Mouse (Mus musculus) left cerebral cortex, postnatal 25 days (tissue): Measurements from ENCODE around the gene Noxa1. TPM values are rescaled to one million over a fixed set of nuclear protein-coding genes. Genes with fewer than 3 reads are reported as not detected.
A peak's percentile ranks its signal among the peaks of the same experiment; 100 is the strongest.

Source experiments
- DNase-seq, 2 experiments: peaks; one replicate each; pipeline ENCODE4 v3.0.0; 2022; ENCODE audit warnings: low spot score in 2 of 2, mixed read lengths in 1 of 2
- intact Hi-C: fragments of 180-260 bp; cut with DNase I; formaldehyde crosslinking; loops from one replicate; pipeline ENCODE4 v1.15.1; 2025
- total RNA-seq, 2 experiments: library from RNA; stranded (reverse); gene quantifications; 2 replicates each; pipeline ENCODE4 v1.2.3; 2021

Gene Noxa1
- total RNA-seq, 2 experiments from 2014 or later: not detected

GRCm38 (mm10) chr2:25104122-25104521 is 9.2 kb upstream of the Noxa1 start:
- DNase-seq: peak in 1 of 2 experiments; percentile 28
- intact Hi-C loops: no loop called here

- intact Hi-C loops: loop anchor here (2.0 to 5.0 kb wide), 3 partner anchors 43 to 85 kb away; no protein-coding TSS in a partner anchor
- DNase-seq: no peak
Measured at GRCm38 (mm10) chr2:25099703-25100102, 4.8 kb upstream of the Noxa1 start.

GRCm38 (mm10) chr2:25098956-25099355 is 4.0 kb upstream of the Noxa1 start:
- peak; percentile 12 to 20 for DNase-seq
- intact Hi-C loops: loop anchor here (2.0 to 5.0 kb wide), 3 partner anchors 43 to 86 kb away; no protein-coding TSS in a partner anchor

GRCm38 (mm10) chr2:25098005-25098615 is 3.2 kb upstream of the Noxa1 start:
- DNase-seq: peak; percentile 8 to 18
- intact Hi-C loops: loop anchor here (2.0 to 5.0 kb wide), 3 partner anchors 44 to 87 kb away; no protein-coding TSS in a partner anchor

- intact Hi-C loops: loop anchor here (5.0 kb wide), 2 partner anchors 48 to 63 kb away; no protein-coding TSS in a partner anchor
- DNase-seq: no peak
Measured at GRCm38 (mm10) chr2:25094785-25095108, 202 bp downstream of the Noxa1 start.

- no peak for DNase-seq
- intact Hi-C loops: no loop called here
Measured at GRCm38 (mm10) chr2:25088636-25089035, 6.3 kb downstream of the Noxa1 start.

GRCm38 (mm10) chr2:25087842-25088241 is 7.1 kb downstream of the Noxa1 start:
- intact Hi-C loops: no loop called here

GRCm38 (mm10) chr2:25085571-25085970 is 9.4 kb downstream of the Noxa1 start:
- intact Hi-C loops: no loop called here
- no peak for DNase-seq

More at GRCm38 (mm10) chr2:25087842-25088241, 7.1 kb downstream of the Noxa1 start:
- no peak for DNase-seq

- intact Hi-C loops: no loop called here
- DNase-seq: no peak
Measured at GRCm38 (mm10) chr2:25083697-25084096, 11.3 kb downstream of the Noxa1 start.

GRCm38 (mm10) chr2:25080076-25080475 is 14.9 kb downstream of the Noxa1 start, which contains the start of gene Entpd8:
Entpd8 (plus strand) TSS chr2:25080304.
- intact Hi-C loops: no loop called here
- no peak for DNase-seq

- intact Hi-C loops: no loop called here
- no peak for DNase-seq
Measured at GRCm38 (mm10) chr2:25078967-25079366, 16.0 kb downstream of the Noxa1 start.

GRCm38 (mm10) chr2:25075506-25075905 is 19.4 kb downstream of the Noxa1 start:
- DNase-seq: no peak
- intact Hi-C loops: no loop called here

GRCm38 (mm10) chr2:25072398-25072797 is 22.6 kb downstream of the Noxa1 start:
- intact Hi-C loops: no loop called here
- DNase-seq: no peak

GRCm38 (mm10) chr2:25069537-25069936 is 25.4 kb downstream of the Noxa1 start:
- intact Hi-C loops: no loop called here
- no peak for DNase-seq

- intact Hi-C loops: no loop called here
- DNase-seq: no peak
Measured at GRCm38 (mm10) chr2:25066552-25066951, 28.4 kb downstream of the Noxa1 start.

GRCm38 (mm10) chr2:25065537-25065936 is 29.4 kb downstream of the Noxa1 start:
- no peak for DNase-seq
- intact Hi-C loops: no loop called here

GRCm38 (mm10) chr2:25064285-25064684 is 30.7 kb downstream of the Noxa1 start:
- intact Hi-C loops: no loop called here
- no peak for DNase-seq

- intact Hi-C loops: no loop called here
- no peak for DNase-seq
Measured at GRCm38 (mm10) chr2:25063523-25063922, 31.4 kb downstream of the Noxa1 start.

GRCm38 (mm10) chr2:25058926-25059325 is 36.0 kb downstream of the Noxa1 start:
- DNase-seq: no peak
- intact Hi-C loops: no loop called here

GRCm38 (mm10) chr2:25055409-25056155 is 39.4 kb downstream of the Noxa1 start:
- DNase-seq: no peak
- intact Hi-C loops: no loop called here

- DNase-seq: peak; percentile 74 to 75
- intact Hi-C loops: no loop called here
Measured at GRCm38 (mm10) chr2:25055068-25055405, 39.9 kb downstream of the Noxa1 start.
